Mouse (Mus musculus) T-helper 17 cell (primary cell): ENCODE measurements around the gene Pde4a.

Experiments used
- in situ Hi-C, 2 experiments: fragments of 300-600 bp; cut with MboI, MseI; formaldehyde crosslinking; loops; 1 replicate in 1 of 2; 2 replicates in 1 of 2; pipeline ENCODE4 v1.15.1; 2025; ENCODE audit warnings: high pct_unique_total_duplicates in 2 of 2

Gene Pde4a

DNA sequence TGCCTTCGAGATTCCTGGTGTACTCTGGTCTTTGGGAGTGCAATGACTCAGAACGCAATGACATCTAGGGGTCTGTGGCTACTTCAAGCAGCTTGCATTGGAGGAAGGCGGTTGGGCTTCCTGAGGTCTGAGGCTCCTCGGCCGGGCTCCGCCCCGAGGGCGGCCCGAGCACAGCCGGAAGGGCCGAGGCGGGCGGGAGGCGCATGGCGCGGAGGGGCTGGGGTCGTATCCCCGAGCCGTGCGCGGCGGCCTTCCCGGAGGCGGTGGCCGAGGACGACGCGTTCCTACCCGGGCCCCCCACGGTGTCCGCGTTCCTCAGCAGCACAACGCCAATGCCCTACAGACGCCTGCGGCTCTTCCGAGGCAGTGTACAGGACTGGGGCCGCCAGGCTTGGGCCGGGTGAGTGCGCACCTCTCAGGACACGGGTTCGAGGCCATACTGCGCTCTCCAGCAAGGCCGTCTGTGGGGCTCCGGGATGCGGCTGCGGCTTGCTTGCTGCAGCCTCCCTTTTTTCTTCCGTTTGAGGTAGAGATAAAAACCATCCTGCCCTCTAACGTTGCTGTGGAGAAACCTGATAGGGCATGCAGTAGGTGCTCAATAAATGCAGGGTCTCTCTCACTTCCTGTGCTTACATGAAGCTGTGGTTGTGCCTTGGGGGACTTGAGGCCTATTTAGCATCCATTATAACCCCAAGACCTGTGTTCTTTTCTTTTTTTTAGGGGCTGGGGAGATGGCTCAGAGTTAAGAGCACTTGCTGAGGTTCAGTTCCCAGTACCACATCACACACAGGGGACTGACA is 16.1 kb downstream of the Pde4a start:
- in situ Hi-C loops, result loop anchor here in 1 of 2 experiments (25.0 kb wide), 1 partner anchor 2006 kb away; no protein-coding TSS in a partner anchor

DNA sequence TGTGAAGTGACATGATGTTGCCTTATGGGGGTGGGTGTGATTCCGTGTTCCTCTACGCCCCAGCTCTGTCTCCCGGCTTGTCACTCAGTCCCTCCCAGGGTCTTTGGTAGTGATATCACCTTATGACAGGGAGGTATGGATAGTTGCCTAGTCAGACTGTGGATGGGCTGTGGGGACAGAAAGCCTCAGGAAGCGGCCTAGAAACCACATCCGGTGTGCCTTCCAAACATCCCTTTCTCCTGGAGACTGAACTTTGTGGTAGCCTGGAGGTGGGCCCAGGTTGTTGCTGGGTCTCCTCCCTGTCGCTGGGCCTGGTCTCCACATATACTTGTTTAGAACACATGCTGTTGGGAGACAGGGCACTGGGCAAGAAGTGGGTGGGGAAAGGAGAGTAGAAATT is 17.9 kb downstream of the Pde4a start:
- in situ Hi-C loops, result loop anchor here in 1 of 2 experiments (25.0 kb wide), 1 partner anchor 2004 kb away; no protein-coding TSS in a partner anchor

DNA sequence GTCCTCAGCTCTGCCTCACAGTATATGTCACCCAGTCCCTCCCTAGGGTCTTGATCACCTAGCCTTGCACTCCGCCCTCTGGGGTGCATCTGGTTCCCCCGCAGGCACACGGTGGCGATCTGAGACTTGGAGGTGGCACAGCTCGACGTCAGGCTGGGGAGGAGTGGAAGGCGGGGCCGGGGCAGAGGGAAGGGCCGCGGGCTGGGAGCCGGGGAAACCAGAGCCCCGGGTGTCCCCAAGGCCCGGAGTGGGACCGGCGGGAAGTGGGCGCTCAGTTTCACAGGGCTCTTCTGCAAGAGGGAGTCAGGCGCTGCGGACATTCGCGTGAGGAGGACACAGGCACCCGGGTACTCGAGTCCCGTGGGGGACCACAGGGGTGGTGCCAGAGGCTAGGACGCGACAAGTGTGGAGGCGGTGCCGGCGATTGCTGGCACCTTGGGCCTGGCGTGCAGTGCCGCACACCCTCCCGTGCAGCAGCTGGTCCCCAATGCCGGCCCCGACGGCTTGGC is 18.4 kb downstream of the Pde4a start:
- in situ Hi-C loops, result loop anchor here in 1 of 2 experiments (25.0 kb wide), 1 partner anchor 2003 kb away; no protein-coding TSS in a partner anchor

DNA sequence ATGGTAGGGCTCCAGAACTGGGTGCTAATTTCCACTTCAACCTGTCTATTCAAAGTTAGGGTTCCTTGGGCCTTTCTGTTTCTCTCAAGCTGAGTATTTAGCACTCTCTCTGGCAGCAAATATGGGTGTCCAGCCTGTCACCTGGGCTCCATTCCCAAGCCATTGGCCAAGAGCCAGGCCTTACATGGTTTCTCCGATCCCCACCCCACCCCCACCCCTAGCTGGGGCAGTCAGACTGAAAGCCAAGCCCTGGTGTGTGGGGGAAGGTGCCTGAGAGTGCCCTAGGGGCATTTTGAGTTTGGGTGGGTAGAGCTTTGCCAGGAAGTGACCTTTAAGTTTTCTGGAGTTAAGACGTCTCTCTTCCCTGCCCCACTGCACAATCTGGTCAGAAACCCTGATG is 19.2 kb downstream of the Pde4a start:
- in situ Hi-C loops, result loop anchor here in 1 of 2 experiments (25.0 kb wide), 1 partner anchor 2003 kb away; no protein-coding TSS in a partner anchor

DNA sequence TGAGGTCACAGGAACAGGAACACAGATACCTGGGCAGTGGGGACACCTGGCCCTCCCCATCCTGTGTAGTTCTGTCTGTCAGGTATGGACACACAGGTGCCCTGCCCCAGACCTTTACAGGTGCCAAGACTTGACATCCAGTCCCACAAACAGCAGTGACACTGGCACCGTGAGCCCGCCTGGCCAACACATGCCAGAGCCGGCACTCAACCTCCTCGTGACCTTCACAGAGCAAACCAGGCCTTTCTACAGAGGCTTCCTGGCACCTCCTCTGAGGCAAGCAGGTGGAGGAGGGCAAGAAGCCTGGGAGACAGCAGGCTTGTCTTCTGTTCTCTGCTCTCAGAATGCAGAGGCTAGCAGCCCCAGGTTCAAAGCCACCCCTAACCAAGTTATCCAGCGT is 19.9 kb downstream of the Pde4a start:
- in situ Hi-C loops, result loop anchor here in 1 of 2 experiments (25.0 kb wide), 1 partner anchor 2002 kb away; no protein-coding TSS in a partner anchor

DNA sequence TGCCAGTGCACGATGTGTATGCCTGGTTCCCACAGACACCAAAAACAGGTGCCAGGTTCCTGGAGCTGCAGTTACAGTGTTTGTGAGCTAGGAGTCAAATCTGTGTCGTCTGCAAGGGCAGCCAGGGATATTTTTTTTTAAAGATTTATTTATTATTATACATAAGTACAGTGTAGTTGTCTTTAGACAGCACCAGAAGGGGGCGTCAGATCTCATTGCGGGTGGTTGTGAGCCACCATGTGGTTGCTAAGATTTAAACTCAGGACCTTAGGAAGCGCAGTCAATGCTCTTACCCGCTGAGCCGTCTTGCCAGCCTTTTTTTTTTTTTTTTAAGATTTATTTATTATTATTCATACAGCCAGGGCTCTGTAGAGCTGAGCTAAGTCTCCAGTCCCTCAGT is 24.4 kb downstream of the Pde4a start:
- in situ Hi-C loops, result loop anchor here in 1 of 2 experiments (25.0 kb wide), 1 partner anchor 1997 kb away; no protein-coding TSS in a partner anchor

DNA sequence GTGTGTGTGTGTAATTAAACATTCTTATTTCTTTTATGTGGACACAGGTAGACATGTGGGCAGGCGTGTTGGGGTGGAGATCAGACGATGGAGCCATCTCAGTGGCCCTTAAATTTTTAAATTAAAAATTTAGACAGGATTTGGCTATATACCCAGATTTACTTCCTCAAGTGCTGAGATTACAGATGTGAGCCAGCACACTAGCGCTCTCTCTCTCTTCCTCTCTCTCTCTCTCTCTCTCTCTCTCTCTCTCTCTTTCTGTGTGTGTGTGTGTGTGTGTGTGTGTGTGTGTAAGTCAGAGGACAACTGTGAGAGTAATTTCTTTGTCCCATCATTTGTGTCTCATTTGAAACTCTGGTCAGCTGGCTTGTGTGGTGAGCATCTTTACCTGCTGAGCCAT is 25.2 kb downstream of the Pde4a start:
- in situ Hi-C loops, result loop anchor here in 1 of 2 experiments (25.0 kb wide), 1 partner anchor 1997 kb away; no protein-coding TSS in a partner anchor

DNA sequence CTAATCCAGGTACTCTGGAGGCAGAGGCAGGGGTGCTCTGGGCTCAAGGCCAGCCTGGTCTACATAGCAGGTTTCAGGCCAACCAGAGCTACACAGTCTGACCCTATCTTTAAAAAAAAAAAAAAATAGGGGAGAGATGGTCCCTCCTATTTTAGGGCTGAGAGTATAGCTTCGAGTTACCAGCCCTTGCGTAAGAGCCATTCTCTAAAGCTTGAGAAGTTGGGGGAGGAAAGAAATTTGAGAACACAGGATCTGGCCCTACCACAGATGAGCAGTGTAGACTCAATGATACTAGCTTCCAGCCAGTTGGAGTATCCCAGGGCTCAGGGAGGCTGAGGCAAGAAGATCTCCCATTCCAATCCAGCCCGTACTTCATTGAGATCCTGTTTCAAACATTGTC is 28.3 kb downstream of the Pde4a start:
- in situ Hi-C loops, result loop anchor here in 1 of 2 experiments (25.0 kb wide), 1 partner anchor 1994 kb away; no protein-coding TSS in a partner anchor

DNA sequence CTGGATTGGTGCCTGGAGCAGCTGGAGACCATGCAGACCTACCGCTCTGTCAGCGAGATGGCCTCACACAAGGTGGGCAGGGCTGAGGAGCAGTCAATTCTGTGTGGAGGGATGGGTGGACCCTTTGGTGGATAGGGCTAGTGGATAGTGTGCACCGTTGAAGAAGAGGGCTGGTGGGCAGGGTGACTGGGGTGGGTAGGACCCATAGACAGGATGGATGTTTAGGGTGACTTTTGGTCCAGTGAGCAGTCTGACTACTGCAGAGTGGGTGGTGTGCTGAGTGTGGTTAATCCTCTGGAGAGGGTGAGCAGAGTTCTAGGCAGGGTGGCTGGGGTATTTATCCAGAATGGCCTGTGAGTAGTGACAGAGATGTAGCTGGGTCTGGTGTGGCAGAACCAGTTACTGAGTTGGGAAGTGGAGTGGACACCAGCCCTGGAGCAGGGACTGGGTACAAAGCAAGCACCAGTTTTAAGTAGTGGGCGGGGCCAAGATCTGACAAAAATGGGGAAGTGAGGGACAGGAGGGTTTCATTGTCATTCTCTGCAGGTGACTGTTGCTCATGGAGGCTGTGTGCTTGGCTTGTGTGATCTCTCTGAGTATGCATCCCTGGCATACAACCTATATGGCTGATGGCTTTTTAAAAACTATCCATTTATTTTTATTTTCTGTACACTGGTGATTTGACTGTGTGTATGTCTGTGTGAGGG is 29.4 kb downstream of the Pde4a start:
- in situ Hi-C loops, result loop anchor here in 1 of 2 experiments (25.0 kb wide), 1 partner anchor 1992 kb away; no protein-coding TSS in a partner anchor

DNA sequence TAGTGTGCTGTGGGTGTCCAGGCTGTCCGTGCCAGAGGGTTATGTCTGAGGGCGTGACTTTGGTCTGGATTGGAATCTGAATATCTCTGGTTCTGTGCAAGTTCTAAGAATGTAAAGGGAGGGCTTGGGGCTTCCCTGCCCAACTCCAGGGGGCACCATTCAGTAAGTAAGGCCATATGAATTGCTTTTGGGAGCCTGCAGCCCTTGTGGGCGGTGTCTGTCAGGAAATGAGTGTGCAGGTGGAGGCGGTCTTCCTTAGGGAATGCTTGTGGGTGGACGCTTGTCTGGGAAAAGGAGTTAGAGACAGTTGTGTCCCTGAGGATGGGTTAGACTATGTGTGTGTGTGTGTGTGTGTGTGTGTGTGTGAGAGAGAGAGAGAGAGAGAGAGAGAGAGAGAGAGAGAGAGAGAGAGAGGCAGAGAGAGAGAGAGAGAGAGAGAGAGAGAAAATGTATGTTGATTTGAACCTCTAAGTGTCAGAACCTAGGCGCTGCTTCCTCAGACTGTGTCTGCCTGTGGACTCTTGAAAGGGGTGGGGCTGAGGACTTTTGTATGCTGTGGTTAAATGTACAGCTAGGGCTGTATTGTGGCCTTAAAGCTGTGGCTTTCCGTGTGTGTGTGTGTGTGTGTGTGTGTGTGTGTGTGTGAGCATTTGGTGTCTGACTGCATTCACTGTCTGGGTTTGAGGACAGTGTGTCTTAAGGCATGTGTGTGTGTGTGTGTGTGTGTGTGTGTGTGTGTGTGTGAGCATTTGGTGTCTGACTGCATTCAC is 30.4 kb downstream of the Pde4a start:
- in situ Hi-C loops, result loop anchor here in 1 of 2 experiments (25.0 kb wide), 1 partner anchor 1991 kb away; no protein-coding TSS in a partner anchor

DNA sequence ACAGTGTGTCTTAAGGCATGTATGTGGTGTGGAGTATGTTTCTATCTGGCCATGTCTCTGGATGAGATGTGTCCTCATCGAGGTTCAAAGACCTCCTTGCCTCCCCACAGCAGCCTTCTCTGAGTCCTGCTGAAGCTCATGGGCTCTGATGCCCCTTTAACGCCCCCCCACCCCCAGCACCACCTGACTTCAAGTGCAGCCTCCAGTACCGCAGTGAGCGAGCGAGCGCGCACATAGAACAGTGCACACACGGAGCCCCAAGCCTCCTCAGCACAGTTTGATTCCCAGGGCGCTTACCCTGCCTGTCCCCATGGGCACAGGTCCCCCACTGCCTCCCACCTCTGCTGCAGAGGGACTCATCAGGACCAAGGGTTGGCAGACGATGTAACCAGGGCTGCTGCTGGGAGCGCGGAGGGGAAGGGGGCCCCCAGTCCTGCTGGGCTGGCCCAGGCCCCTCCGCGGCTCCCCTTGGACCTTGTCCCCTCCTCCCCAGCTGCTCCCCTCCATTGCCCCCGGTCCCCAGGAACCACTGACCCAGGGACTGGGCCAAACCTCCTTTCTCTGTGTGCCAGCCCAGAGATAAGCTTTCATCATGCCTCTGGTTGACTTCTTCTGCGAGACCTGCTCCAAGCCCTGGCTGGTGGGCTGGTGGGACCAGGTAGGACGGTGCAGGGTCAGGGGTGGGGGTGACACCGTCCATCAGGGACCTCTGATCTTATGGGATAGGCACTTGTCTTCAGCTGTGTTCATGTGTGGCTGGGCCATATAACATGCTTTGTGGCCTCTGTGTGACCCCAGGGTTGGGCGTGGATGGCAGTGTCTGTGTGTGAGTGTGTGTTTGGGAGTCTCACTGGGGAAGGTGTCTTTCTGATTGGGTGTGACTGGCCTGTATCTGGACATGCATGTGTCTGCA is 31.3 kb downstream of the Pde4a start:
- in situ Hi-C loops, result loop anchor here in 1 of 2 experiments (25.0 kb wide), 1 partner anchor 1991 kb away; no protein-coding TSS in a partner anchor

DNA sequence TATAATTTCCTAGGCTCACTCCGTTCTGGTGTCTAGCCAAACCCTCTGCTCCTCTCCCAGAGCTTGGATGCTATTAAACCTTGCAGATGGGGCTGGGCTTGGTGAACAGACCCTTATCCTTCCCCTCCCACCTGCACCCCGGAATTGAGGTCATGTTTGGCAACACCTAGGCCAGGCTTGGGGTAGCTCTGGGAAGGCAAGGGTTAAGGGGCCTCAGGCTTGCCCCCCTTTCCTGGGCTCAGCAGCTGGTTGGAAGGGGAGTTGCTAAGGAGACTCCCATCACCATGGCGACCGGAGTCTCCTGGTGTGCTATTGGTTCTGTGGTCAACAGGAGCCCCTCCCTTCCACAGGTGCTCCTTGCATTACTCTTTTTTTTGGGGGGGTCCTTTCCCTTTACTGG is 32.5 kb downstream of the Pde4a start:
- in situ Hi-C loops, result loop anchor here in 1 of 2 experiments (25.0 kb wide), 1 partner anchor 1989 kb away; no protein-coding TSS in a partner anchor

DNA sequence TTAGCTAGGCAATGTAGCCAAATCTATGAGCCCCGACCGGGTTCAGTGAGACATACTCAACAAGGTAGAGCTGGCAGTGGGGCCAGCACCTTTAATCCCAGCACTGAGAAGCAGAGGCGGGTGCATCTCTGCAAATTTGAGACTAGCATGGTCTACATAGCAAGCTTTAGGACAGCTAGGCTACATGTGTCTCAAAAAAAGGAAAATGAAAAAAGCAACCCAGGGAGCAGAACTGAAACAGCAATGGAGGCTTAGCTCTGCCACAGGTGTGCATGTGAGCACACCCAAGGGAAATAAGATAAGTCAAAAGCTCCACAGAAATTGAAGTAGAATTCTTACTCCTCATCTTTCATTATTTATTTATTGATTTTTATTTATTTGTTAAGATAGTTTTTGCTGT is 33.4 kb downstream of the Pde4a start:
- in situ Hi-C loops, result loop anchor here in 1 of 2 experiments (25.0 kb wide), 1 partner anchor 1988 kb away; no protein-coding TSS in a partner anchor

DNA sequence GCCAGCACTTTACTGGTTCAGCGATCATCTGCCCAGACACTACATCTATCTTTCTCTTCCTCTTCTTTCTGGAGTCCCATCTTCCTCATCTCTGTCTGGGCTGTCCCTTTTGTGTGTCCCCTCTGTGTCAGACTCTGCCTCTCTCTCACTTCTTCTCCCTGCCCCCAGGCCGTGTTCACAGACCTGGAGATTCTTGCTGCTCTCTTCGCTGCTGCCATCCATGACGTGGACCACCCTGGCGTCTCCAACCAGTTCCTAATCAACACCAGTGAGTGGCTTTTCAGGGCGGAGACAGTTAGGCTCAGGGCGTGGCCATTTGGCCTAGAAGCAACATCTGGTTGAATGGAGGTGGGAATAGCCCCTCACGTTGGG is 38.6 kb downstream of the Pde4a start:
- in situ Hi-C loops, result no loop called here

DNA sequence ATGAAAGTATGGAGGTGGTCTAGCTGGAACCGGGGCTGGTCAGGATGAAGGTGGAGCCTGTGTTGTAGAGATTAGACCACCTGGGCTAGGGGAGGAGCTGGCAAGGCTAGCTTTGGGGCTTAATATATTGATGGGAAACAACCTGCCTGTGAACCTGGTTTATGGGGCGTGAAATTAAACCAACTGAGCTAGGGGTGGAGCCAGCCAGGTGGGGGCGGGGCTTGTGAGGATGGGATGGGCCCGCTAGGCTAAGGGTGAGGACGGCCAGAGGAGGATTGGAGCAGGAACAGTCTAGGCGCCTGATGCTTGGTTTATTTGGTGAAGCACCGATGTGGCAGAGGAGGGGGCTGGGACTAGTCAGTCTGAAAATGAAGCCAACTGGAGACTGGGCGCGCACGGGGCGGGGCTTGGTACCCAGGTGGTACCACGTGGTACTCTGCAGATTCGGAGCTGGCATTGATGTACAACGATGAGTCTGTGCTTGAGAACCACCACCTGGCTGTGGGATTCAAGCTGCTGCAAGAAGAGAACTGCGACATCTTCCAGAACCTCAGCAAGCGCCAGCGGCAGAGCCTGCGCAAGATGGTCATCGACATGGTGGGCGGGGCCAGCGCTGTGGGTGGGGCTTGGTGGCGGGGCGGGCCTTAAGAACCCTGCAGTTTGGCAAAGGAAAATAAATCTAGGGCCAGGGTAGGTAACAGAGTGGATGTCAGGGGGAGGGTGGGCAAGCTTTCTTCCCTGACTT is 39.2 kb downstream of the Pde4a start:
- in situ Hi-C loops, result no loop called here

DNA sequence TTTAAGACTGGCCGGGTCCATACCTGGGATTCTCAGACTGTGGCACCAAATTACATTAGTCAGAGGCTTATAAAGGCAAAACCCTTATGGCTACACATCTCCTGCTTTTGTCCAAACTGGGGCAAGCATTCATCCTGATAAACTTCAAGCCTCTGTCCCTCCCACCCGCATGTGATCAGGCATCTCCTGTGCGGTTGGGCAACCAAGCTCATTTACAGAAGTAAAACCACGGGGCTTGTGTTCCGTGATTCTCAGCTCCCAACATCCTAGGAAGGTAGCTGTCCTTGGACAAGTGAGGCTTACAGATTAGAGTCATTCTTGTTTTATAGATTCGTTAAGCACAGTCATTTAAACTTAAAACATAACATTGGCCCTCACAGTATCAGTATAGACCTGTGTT is 41.3 kb downstream of the Pde4a start:
- in situ Hi-C loops, result no loop called here

DNA sequence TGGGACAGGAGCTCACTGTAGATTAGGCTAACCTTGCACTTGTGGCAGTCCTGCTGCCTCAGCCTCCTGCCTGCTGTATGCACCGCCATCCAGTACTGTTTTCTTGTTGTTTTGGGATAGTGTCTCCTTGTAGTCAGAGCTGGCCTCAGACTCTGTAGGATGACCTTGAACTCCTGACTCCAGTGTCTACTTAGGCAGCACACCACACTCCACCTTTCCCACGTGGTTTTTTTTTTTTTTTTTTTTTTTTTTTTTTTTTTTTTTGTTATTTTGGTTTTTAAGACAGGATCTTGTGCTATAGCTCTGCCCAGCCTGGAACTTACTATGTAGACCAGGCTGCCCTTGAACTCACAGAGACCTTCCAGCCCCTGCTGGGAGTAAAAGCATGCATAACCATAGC is 43.1 kb downstream of the Pde4a start:
- in situ Hi-C loops, result no loop called here

DNA sequence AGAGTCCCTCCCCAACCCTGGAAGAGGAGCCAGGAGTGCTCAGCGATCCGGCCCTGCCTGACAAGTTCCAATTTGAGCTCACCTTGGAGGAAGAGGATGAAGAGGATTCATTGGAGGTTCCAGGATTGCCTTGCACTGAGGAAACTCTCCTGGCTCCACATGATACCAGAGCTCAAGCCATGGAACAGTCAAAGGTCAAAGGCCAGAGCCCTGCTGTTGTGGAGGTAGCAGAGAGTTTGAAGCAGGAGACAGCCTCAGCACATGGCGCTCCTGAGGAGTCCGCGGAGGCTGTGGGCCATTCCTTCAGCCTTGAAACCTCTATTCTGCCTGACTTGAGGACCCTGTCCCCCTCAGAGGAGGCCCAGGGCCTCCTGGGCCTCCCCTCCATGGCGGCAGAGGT is 45.3 kb downstream of the Pde4a start:
- in situ Hi-C loops, result no loop called here

DNA sequence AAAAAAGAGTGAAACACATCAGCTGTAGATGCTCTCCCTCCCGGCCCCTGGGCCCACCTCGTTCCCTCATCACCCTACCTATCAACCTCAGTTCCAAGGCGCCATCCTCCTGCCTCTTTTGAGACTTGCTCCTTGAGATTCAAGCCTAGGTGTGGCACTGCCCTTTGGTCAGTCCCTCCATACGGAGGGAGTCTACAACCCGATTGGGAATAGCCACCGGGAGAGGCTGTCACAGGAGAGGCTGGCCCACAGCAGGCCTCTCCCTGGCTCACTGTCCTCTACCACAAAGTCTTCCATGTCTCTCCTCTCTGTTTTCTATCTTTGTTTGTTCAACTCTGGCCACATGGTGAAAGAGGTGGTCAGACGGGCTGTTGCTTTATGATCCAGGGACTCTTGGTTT is 46.1 kb downstream of the Pde4a start:
- in situ Hi-C loops, result no loop called here
